Mouse (Mus musculus): ENCODE data around the gene Khk.

The Khk gene

DNA sequence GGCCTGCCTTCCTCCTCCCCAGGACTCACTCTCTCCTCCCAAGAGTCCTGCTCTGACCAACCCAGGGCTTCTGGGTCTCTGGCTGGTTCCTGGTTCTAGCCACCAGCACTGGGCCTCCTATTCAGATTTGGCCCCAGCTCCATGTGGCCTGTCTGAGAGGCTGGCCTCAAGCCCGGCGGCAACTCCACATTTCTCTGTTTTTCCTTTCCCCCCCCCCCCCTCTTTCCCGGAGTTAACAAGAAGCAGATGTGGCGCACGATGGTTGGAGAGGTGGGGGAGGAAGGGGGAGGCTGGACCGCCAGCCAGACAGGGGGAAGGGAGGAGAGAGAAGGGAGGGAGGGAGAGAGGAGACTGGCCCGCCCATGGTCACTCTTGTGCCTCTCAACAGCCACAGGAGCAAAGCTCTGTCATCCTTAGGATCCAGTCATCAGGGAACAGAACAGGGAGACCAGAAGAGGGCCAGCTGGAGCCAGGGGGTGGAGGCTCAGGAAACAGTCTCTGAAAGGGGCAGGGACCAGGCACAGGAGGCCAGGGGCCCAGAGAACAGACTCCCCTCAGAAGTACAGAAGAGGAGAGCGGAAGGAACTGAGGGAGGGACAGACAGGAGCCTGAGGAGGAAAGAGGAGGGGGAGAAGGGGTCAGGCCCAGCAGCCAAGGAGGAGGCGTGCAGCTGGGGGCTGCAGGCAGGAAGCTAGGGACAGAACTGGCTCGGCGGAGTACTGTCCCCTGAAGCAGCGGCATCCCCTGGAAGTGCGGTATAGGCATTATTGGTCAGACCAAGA is 8.0 kb upstream of the Khk start, which contains the start of gene Emilin1:
TSS of gene Emilin1 (plus strand) at position 343 of the 782 bp plus-strand sequence.
- in situ Hi-C loops (cut with MboI): no loop called here

DNA sequence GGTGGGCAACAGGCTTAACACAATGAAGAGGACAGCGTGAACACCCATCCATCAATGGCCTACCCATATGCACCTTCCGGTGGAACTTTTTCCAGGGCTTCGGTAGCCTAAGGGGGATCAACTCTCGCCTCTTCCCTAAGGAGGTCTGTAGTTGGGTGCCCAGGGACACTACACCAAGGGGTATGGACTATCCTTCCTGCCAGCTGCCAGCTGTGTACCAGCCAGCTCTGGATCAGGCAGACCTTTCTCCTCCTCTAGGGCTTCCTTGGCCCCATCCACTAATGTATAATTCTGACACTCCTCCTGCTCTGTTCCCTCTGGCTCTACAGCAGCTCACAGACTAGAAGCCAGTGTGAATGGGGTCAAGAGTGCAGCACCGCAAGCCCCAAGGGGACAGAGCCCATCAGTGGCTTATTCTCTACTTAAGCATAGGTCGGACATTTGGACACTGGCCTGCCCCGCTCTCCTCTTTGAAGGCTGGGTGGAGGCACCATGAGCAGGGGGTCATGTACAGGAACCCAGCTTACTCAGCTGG is 7.1 kb upstream of the Khk start:
- in situ Hi-C loops (cut with MboI): no loop called here

DNA sequence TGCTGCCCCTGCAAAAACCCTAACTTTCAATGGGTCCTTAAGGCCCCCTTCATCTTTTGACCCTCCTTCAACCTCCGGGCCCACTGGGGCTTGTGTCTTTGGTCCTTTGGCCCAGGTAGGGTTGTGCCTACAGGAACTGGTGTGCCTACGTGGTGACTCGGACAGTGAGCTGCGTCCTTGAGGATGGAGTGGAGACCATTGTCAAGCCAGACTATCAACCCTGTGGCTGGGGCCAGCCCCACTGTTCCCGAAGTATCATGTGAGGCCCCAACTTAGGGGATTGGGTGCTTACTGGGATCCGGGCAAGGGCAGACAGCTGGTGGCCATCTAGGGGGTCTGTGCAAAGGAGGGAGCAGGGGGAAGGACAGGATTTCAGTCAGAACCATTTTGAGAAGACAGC is 6.4 kb upstream of the Khk start:
- in situ Hi-C loops (cut with MboI): no loop called here

DNA sequence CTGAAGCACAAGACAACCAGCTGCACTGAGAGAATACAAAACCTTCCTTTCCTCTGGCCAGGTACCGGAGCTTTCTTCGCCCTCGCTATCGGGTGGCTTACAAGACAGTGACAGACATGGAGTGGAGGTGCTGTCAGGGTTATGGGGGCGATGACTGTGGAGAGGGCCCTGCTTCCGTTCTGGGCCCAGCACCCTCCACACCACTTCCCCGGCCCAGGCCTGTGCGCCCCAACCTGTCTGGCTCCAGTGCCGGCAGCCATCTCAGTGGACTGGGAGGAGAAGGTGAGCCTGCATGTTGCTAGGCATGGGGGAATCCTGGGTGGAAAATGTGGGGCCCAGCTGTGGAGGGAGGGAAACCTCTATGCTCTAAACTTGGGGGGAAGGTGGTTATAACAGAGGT is 5.8 kb upstream of the Khk start:
- in situ Hi-C loops (cut with MboI): no loop called here

DNA sequence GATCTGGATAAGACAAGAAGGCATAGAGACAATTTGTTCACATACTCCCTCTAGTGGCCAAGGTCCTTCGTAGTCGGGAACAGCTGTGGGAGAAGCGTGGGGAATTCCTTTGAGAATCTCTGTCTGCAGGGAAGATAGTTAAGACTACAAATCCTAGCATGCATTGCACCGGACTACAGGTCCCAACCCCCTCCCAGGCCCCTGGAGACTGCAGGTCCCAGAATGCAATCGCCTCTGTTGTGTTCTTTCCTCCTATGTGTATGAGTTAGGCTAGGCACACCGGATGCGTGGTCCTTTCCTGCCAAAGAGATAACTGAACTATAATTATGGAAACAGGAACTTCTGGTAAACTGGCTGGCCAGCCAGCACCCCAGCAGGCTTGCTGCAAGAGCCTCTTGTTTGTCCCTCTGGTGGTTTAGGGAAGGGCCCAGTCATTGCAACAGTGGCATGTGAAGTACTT is 5.2 kb upstream of the Khk start:
- in situ Hi-C loops (cut with MboI): no loop called here

DNA sequence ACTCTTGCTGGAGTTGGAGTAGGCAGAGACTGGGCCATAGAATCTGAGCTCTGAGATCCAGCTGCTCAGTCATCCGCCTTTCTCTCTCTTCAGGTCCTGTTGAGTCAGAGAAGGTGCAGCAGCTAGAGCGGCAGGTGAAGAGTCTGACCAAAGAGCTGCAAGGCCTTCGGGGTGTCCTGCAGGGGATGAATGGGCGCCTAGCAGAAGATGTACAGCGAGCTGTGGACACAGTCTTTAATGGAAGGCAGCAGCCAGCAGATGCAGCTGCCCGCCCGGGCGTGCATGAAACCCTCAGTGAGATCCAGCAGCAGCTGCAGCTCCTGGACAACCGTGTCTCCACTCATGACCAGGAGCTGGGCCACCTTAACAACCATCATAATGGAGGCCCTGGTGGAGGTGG is 4.4 kb upstream of the Khk start:
- in situ Hi-C loops (cut with MboI): no loop called here

DNA sequence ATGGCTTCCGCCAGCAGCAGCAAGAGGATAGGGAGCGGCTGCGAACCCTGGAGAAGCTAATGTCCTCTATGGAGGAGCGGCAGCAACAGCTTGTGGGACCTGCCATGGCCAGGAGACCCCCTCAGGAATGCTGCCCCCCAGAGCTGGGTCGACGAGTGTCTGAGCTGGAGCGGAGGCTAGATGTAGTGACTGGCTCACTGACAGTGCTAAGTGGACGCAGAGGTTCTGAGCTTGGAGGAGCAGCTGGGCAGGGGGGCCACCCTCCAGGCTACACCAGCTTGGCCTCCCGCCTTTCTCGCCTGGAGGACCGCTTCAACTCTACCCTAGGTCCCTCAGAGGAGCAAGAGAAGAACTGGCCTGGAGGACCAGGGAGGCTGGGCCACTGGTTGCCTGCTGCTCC is 3.9 kb upstream of the Khk start:
- in situ Hi-C loops (cut with MboI): no loop called here

DNA sequence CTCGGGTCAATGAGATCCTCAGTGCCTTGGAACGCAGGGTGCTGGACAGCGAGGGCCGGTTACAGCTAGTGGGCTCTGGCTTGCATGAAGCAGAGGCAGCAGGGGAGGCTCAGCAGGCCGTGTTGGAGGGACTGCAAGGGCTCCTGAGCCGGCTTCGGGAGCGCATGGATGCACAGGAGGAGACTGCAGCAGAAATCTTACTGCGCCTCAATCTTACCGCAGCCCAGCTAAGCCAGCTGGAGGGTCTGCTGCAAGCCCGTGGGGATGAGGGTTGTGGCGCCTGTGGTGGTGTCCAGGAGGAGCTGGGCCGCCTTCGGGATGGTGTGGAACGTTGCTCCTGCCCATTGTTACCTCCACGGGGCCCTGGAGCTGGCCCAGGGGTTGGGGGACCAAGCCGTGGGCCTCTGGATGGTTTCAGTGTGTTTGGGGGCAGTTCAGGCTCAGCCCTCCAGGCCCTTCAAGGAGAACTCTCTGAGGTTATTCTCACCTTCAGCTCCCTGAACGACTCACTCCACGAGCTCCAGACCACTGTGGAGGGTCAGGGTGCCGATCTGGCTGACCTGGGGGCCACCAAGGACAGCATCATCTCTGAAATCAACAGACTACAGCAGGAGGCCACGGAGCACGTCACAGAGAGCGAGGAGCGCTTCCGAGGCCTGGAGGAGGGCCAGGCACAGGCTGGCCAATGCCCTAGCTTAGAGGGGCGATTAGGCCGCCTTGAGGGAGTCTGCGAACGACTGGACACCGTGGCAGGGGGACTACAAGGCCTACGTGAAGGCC is 3.1 kb upstream of the Khk start:
- in situ Hi-C loops (cut with MboI): no loop called here

DNA sequence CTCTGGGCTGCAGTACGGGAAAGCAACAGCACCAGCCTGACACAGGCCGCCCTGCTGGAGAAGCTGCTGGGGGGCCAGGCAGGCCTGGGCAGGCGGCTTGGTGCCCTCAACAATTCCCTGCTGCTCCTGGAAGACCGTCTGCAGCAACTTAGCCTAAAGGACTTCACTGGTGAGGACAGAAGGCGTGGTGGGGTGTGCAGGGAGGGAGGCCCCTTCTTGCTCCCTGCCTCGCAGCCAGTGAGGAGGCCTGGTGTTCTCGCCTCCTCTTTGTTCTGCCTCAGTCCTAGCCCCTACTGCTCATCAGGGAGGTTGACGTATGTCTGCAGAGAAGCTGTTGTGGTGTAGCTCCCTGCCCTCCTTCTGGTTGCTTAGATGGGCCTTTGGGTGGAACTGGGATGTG is 2.5 kb upstream of the Khk start:
- in situ Hi-C loops (cut with MboI): no loop called here

DNA sequence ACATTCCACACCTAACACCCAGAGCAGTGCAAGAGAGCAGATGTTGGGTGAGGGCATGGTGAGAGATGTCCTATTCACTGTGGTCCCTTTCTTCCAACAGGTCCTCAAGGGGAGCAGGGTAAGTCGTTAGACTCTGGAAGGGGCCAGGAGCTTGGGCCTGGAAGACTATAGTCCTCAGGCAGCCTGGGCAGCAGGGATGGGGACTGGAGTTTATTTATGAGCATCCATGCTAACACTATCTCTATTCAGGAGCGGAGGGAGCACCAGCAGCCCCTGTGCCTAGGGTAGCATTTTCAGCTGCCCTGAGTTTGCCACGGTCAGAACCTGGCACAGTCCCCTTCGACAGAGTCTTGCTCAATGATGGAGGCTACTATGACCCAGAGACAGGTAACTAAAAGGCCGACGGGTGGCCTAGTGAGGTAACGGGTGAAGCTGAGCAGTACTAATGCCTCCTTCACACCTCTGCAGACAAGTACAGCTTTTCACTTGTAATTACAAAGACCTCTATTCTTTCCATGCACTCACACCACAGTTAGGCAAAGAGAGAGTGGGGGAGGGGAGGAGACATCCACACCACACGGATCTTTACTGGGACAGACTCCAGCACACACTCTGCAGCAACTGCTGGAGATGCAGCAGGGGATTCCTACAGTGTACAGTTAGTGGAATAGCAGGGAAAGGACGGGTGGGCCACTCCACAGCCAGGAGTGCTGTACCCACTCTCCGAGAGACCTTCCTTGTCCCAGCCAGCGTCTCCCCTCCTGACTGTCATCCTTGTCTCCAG is 1.2 kb upstream of the Khk start:
- in situ Hi-C loops (cut with MboI): no loop called here

DNA sequence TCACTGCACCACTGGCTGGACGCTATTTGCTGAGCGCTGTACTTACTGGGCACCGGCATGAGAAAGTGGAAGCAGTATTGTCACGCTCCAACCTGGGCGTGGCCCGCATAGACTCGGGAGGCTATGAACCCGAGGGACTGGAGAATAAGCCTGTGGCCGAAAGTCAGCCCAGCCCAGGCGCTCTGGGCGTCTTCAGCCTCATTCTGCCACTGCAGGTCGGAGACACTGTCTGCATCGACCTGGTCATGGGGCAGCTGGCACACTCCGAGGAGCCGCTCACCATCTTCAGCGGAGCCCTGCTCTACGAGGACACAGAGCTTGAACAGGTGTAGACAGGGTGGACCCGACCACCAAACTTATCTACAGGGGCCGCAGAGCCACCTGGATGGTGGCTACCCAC is 610 bp upstream of the Khk start:
- in situ Hi-C loops (cut with MboI): no loop called here

DNA sequence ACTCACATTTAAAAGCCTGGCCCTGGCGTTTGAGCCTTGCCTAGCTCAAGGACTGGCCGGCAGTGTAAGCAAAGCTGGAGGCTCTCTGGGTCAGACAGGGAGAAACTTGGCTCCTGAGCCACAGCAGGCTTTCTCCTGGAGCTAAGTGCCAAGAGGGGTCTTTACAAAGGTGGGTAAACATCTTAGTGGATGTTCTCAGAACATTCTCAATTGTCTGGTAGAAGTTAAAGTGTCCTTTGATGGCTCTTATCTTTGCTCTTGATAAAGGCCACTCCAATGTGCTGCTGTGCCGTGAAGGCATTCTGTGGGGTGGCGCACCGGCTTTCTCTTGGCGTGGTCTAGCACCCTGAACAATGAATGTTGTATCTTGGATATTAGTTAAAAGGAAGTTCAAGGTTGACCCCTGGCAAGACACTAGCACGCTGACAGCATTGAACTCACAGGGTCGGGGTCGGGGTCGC is 1.4 kb downstream of the Khk start:
- in situ Hi-C loops (cut with MboI): no loop called here

DNA sequence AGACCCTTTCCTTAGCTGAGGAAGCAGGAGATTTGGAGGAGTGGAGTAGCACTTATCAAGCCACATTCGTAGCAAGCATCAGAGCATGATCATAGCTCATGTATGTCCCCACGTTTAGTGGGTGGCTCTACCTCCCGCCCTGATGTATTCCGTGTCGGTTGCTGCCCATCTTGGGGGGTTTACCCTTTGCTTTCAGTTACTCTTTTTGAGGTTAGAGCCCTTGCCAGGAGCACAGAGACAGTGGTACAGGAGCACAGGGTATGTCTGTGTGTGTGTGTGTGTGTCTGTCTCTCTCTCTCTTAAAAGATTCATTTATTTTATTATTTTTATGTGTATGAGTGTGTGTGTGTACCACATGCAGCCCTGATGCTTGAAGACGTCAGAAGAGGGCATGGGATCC is 1.9 kb downstream of the Khk start:
- in situ Hi-C loops (cut with MboI): no loop called here

DNA sequence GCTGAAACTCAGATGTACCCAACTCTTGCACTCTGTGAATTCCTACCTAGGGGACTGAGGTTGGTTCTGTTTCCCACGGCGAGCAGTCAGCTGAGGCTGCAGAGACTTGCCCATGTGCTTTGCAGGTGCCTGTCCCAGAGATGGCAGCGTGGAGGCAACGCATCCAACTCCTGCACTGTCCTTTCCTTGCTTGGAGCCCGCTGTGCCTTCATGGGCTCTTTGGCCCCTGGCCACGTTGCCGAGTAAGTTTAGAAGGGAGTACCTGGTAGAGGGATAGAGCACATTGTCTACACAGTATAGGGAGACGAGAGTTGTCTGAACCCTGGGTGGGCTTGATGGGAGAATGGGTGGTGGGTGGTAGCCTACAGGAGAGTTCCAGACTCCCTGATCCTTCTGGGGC is 3.4 kb downstream of the Khk start:
- in situ Hi-C loops (cut with MboI): no loop called here

DNA sequence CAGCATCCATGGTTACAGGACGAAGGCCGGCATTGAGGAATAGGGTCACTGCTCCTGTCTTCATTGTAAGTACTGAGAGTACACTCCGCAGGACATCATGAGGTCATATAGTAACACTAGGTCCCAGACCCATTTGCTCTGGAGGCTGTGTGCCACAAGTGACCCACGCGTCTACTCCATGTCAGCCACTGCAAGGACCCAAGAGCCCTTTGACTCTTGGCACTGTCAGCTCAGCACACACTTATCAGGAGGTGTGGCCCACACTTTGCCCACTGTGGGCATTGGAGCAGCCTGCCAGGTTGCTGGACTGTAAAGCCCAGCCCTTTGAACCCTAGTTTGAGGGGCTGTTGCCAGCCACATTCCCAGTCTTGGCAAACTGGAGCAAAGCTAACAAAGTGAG is 4.0 kb downstream of the Khk start:
- in situ Hi-C loops (cut with MboI): no loop called here

DNA sequence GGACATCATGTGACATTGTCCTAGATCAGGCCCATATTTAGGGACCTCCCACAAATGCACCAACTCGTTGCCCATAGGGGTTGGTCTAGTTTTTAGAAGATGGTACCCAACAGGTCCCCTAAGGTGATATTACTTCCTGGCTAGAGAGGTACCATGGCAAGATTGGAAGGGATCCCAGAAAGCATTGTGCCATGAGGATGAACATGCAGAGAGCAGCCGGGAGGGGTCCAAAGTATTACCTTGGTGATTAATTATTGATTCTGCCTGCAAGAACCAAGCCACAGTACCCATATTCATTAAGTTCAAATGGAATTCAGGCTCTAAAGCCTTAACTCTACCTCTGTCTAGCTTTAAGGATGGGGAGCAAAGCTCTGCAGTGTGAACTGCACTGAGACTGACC is 4.8 kb downstream of the Khk start:
- in situ Hi-C loops (cut with MboI): no loop called here

DNA sequence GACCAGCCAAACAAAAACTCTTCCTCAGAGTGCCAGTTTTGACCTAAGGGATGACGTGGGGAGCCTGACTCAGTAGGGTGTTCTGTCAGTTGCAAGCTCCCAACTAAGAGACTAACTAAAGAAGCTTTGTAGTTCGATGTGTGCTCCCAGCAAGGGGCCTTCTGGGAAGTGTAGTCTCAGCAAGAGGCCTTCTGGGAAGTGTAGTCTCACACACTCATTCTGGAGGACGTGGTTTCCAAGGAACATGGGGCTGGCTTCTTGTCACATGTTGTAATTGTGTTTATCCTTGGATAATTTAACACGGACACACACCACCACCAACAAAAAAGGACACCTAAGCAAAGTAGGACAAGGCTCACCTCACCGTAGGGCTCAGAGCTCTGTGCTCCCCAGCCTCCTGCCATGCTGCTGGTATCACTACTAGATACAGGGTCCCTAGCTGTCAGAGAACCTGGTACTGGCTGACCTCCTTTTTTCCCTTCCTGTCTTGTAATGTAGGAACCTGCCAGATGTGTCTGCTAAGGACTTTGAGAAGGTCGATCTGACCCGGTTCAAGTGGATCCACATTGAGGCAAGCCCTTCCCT is 6.8 kb downstream of the Khk start:
- in situ Hi-C loops (cut with MboI): no loop called here

DNA sequence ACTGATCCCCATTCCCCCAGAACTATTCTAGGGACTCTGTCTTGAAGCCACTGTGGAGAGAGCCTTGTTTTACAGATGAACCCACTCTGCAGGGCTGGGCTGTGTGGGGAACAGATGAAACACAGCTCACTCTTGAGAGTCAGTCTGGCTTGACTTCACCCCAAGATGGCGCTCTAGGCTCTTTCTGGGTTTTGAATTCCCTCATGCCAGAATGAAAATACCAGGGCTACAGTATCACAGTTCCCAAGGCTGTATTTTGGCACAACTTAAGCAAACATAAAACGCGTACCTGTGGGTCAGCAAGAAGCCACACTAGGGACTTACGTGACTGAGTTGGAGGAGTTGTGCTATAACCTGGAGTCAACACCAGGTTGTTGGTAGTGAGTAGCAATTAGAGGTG is 8.9 kb downstream of the Khk start:
- in situ Hi-C loops (cut with MboI): loop anchor here (10.0 kb wide), 1 partner anchor 125 kb away; no protein-coding TSS in a partner anchor

DNA sequence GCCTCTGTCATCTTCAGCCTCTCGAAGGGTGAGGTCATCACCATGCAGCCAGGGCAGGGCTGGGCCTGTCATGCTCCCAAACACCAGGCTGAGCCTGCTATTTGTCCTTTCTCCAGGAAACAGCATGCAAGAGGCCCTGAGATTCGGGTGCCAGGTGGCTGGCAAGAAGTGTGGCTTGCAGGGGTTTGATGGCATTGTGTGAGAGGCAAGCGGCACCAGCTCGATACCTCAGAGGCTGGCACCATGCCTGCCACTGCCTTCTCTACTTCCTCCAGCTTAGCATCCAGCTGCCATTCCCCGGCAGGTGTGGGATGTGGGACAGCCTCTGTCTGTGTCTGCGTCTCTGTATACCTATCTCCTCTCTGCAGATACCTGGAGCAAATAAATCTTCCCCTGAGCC is 9.6 kb downstream of the Khk start:
- in situ Hi-C loops (cut with MboI): loop anchor here (10.0 kb wide), 1 partner anchor 126 kb away; no protein-coding TSS in a partner anchor

DNA sequence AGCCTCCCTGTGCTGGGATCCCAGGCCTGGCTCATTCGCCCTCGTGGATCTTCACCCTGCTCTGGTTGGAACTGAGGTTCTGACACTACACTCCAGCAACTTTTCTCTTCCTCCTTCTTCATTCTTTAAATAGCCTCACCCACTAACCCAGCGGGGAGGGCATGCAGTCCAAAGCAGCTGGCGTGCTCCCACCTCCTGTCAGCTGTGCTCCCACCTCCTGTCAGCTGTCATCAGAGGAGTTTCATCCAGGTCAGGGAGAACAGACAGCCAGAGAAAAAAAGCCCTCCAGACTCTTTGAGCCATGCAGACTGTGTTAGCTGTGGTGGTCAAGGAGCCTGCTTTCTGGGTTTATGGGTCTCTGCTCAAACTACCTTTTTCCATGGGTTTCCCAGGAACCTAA is 10.1 kb downstream of the Khk start:
- in situ Hi-C loops (cut with MboI): loop anchor here (10.0 kb wide), 1 partner anchor 127 kb away; no protein-coding TSS in a partner anchor

DNA sequence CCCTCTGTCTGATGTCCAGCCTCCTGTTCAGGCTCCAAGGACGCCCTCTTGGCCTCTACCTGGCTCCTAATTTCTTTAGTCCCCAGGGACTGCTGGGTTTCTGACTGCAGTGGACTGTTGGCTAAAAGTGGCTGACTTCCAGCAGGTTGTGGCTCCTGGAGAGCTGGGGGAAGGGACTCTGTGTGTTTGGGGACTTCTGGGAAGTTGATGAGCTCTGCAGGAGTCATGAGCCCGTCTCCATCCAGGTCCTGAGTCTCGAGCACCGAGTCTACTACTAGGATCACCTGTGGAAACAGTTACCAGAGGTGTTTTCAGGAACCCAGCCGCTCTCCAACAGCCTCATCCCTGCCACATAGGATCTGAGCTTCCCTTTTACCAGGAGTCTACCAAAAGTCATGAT is 12.5 kb downstream of the Khk start:
- in situ Hi-C loops (cut with MboI): loop anchor here (10.0 kb wide), 1 partner anchor 129 kb away; no protein-coding TSS in a partner anchor
